Mouse (Mus musculus): ENCODE results near the gene Gm2a. TPM values are rescaled to one million over a fixed set of nuclear protein-coding genes. Genes with fewer than 3 reads are reported as not detected.

The Gm2a gene
- polyA plus RNA-seq, 1 experiment from 2014 or later, result 33.6 TPM

- ATAC-seq (ENCODE audit: low FRiP score, low TSS enrichment), result no peak
- WGBS, result 75% methylated on average over 1 of the region's 1 CpGs
Observed at GRCm38 (mm10) chr11:55146855-55147254, 48.9 kb downstream of the Gm2a start.

GRCm38 (mm10) chr11:55147423-55147822 lies 49.5 kb downstream of the Gm2a start:
- no peak overlapping the region for H3K4me2 ChIP-seq (replicated peaks; ENCODE audit: low read depth, low read length)
- H3K36me3 ChIP-seq (ENCODE audit: control insufficient read depth, insufficient read depth, low read length), result no peaks in the 10 kb centered on the region
- no peak for ATAC-seq (ENCODE audit: low FRiP score, low TSS enrichment)
- H3K4me3 ChIP-seq (ENCODE audit: low read length), result no peak overlapping the region
- no peaks in the 10 kb centered on the region for H3K27me3 ChIP-seq (ENCODE audit: control insufficient read depth, insufficient read depth, low read length)
- WGBS, result 60% methylated on average over 6 of the region's 6 CpGs
- H3K4me1 ChIP-seq (ENCODE audit: control insufficient read depth, insufficient read depth, low read length), result no peaks in the 10 kb centered on the region
- no peak overlapping the region for H3K27ac ChIP-seq (ENCODE audit: low read depth, low read length)
- 0 out of 2 replicates have a peak, but pooled peaks cover 3% of the 10 kb centered on the region for H3K9me3 ChIP-seq (ENCODE audit: control insufficient read depth, low read length)
- H3K9ac ChIP-seq (ENCODE audit: low read depth, low read length), result no peak overlapping the region

More at GRCm38 (mm10) chr11:55146855-55147254, 48.9 kb downstream of the Gm2a start:
- H3K4me3 ChIP-seq (ENCODE audit: low read length), result no peak overlapping the region
- 0 out of 2 replicates have a peak, but pooled peaks cover 3% of the 10 kb centered on the region for H3K9me3 ChIP-seq (ENCODE audit: control insufficient read depth, low read length)
- no peak overlapping the region for H3K9ac ChIP-seq (ENCODE audit: low read depth, low read length)
- no peaks in the 10 kb centered on the region for H3K36me3 ChIP-seq (ENCODE audit: control insufficient read depth, insufficient read depth, low read length)
- H3K4me1 ChIP-seq (ENCODE audit: control insufficient read depth, insufficient read depth, low read length), result no peaks in the 10 kb centered on the region
- H3K27ac ChIP-seq (ENCODE audit: low read depth, low read length), result no peak overlapping the region
- no peak overlapping the region for H3K4me2 ChIP-seq (replicated peaks; ENCODE audit: low read depth, low read length)
- no peaks in the 10 kb centered on the region for H3K27me3 ChIP-seq (ENCODE audit: control insufficient read depth, insufficient read depth, low read length)

- ATAC-seq (ENCODE audit: low FRiP score, low TSS enrichment), result no peak
- no peak overlapping the region for H3K9ac ChIP-seq (ENCODE audit: low read depth, low read length)
- no peak overlapping the region for H3K27ac ChIP-seq (ENCODE audit: low read depth, low read length)
- no peaks in the 10 kb centered on the region for H3K27me3 ChIP-seq (ENCODE audit: control insufficient read depth, insufficient read depth, low read length)
- H3K9me3 ChIP-seq (ENCODE audit: control insufficient read depth, low read length), result 0 out of 2 replicates have a peak, but pooled peaks cover 3% of the 10 kb centered on the region
- WGBS, result 78% methylated on average over 4 of the region's 4 CpGs
- no peak overlapping the region for H3K4me3 ChIP-seq (ENCODE audit: low read length)
- no peak overlapping the region for H3K4me2 ChIP-seq (replicated peaks; ENCODE audit: low read depth, low read length)
- H3K36me3 ChIP-seq (ENCODE audit: control insufficient read depth, insufficient read depth, low read length), result no peaks in the 10 kb centered on the region
- no peaks in the 10 kb centered on the region for H3K4me1 ChIP-seq (ENCODE audit: control insufficient read depth, insufficient read depth, low read length)
Observed at GRCm38 (mm10) chr11:55148461-55148860, 50.5 kb downstream of the Gm2a start.

GRCm38 (mm10) chr11:55151608-55152007 lies 53.7 kb downstream of the Gm2a start, which contains the start of gene Slc36a3:
TSS of gene Slc36a3 (minus strand) at chr11:55151708.
- Histone ChIP-seq H3K4me2 (replicated peaks; ENCODE audit: low read depth, low read length) (no peak within 1 kb of the TSS), H3K4me1 (ENCODE audit: control insufficient read depth, insufficient read depth, low read length) (no peaks in the 10 kb centered on the region), H3K27me3 (ENCODE audit: control insufficient read depth, insufficient read depth, low read length) (no peaks in the 10 kb centered on the region), H3K4me3 (ENCODE audit: low read length) (no peak within 1 kb of the TSS), H3K36me3 (ENCODE audit: control insufficient read depth, insufficient read depth, low read length) (no peaks in the 10 kb centered on the region), H3K27ac (ENCODE audit: low read depth, low read length) (no peak within 1 kb of the TSS), H3K9ac (ENCODE audit: low read depth, low read length) (no peak within 1 kb of the TSS), H3K9me3 (ENCODE audit: control insufficient read depth, low read length) (no peaks in the 10 kb centered on the region)
- no peak for ATAC-seq (ENCODE audit: low FRiP score, low TSS enrichment)
- WGBS, result 85% methylated on average over 3 of the region's 3 CpGs

GRCm38 (mm10) chr11:55154398-55155069 lies 56.6 kb downstream of the Gm2a start:
- Histone ChIP-seq H3K4me2 (replicated peaks; ENCODE audit: low read depth, low read length) (no peak overlapping the region), H3K9ac (ENCODE audit: low read depth, low read length) (no peak overlapping the region), H3K4me3 (ENCODE audit: low read length) (no peak overlapping the region), H3K36me3 (ENCODE audit: control insufficient read depth, insufficient read depth, low read length) (no peaks in the 10 kb centered on the region), H3K4me1 (ENCODE audit: control insufficient read depth, insufficient read depth, low read length) (no peaks in the 10 kb centered on the region), H3K27ac (ENCODE audit: low read depth, low read length) (no peak overlapping the region), H3K9me3 (ENCODE audit: control insufficient read depth, low read length) (no peaks in the 10 kb centered on the region), H3K27me3 (ENCODE audit: control insufficient read depth, insufficient read depth, low read length) (no peaks in the 10 kb centered on the region)
- no peak for ATAC-seq (ENCODE audit: low FRiP score, low TSS enrichment)
- WGBS, result 51% methylated on average over 3 of the region's 3 CpGs

- Histone ChIP-seq H3K9me3 (ENCODE audit: control insufficient read depth, low read length) (no peaks in the 10 kb centered on the region), H3K36me3 (ENCODE audit: control insufficient read depth, insufficient read depth, low read length) (no peaks in the 10 kb centered on the region), H3K27ac (ENCODE audit: low read depth, low read length) (no peak overlapping the region), H3K4me2 (replicated peaks; ENCODE audit: low read depth, low read length) (no peak overlapping the region), H3K9ac (ENCODE audit: low read depth, low read length) (no peak overlapping the region), H3K4me3 (ENCODE audit: low read length) (no peak overlapping the region), H3K27me3 (ENCODE audit: control insufficient read depth, insufficient read depth, low read length) (no peaks in the 10 kb centered on the region), H3K4me1 (ENCODE audit: control insufficient read depth, insufficient read depth, low read length) (no peaks in the 10 kb centered on the region)
- 0 out of 2 replicates have a peak, but pooled peaks have one; percentile 45 for ATAC-seq (ENCODE audit: low FRiP score, low TSS enrichment)
- 49% methylated on average over 6 of the region's 6 CpGs for WGBS
Observed at GRCm38 (mm10) chr11:55155070-55155421, 57.1 kb downstream of the Gm2a start.

GRCm38 (mm10) chr11:55158785-55159359 lies 61.0 kb downstream of the Gm2a start:
- peak; percentile 76 for ATAC-seq (ENCODE audit: low FRiP score, low TSS enrichment)
- 55% methylated on average over 13 of the region's 13 CpGs for WGBS

More at GRCm38 (mm10) chr11:55158785-55159359, 61.0 kb downstream of the Gm2a start:
- no peak overlapping the region for H3K27ac ChIP-seq (ENCODE audit: low read depth, low read length)
- no peaks in the 10 kb centered on the region for H3K9me3 ChIP-seq (ENCODE audit: control insufficient read depth, low read length)
- H3K4me2 ChIP-seq (replicated peaks; ENCODE audit: low read depth, low read length), result no peak overlapping the region
- no peaks in the 10 kb centered on the region for H3K27me3 ChIP-seq (ENCODE audit: control insufficient read depth, insufficient read depth, low read length)
- no peak overlapping the region for H3K4me3 ChIP-seq (ENCODE audit: low read length)
- H3K4me1 ChIP-seq (ENCODE audit: control insufficient read depth, insufficient read depth, low read length), result no peaks in the 10 kb centered on the region
- no peak overlapping the region for H3K9ac ChIP-seq (ENCODE audit: low read depth, low read length)
- no peaks in the 10 kb centered on the region for H3K36me3 ChIP-seq (ENCODE audit: control insufficient read depth, insufficient read depth, low read length)

Other genes starting within 250 kb of the Gm2a start
- 6.7 and 9.6 TPM in 2 replicates for gene Lyrm7, start 237.2 kb upstream of the Gm2a start, polyA plus RNA-seq (2014; fragmentation: Nextera tagmentation; extraction: Ambion mirVana)
- 720 and 912 TPM in 2 replicates for gene Hint1, start 231.7 kb upstream of the Gm2a start, polyA plus RNA-seq (2014; fragmentation: Nextera tagmentation; extraction: Ambion mirVana)
- gene Gpx3, start 195.7 kb upstream of the Gm2a start, polyA plus RNA-seq (2014; fragmentation: Nextera tagmentation; extraction: Ambion mirVana), result 83.0 and 101 TPM in 2 replicates
- 12.3 and 14.8 TPM in 2 replicates for gene Tnip1, start 135.2 kb upstream of the Gm2a start, polyA plus RNA-seq (2014; fragmentation: Nextera tagmentation; extraction: Ambion mirVana)
- 125 and 174 TPM in 2 replicates for gene Anxa6, start 64.7 kb upstream of the Gm2a start, polyA plus RNA-seq (2014; fragmentation: Nextera tagmentation; extraction: Ambion mirVana)
- gene Ccdc69, start 20.0 kb upstream of the Gm2a start, polyA plus RNA-seq (2014; fragmentation: Nextera tagmentation; extraction: Ambion mirVana), result 3.5 and 3.6 TPM in 2 replicates
- gene Slc36a3, start 53.6 kb downstream of the Gm2a start, polyA plus RNA-seq (2014; fragmentation: Nextera tagmentation; extraction: Ambion mirVana), result not detected in 2 replicates
- 0.63 and 0.80 TPM in 2 replicates for gene Slc36a2, start 87.0 kb downstream of the Gm2a start, polyA plus RNA-seq (2014; fragmentation: Nextera tagmentation; extraction: Ambion mirVana)
- gene Slc36a1, start 106.2 kb downstream of the Gm2a start, polyA plus RNA-seq (2014; fragmentation: Nextera tagmentation; extraction: Ambion mirVana), result 2.1 and 2.2 TPM in 2 replicates
- 0.04 and 0.16 TPM in 2 replicates for gene Fat2, start 238.4 kb downstream of the Gm2a start, polyA plus RNA-seq (2014; fragmentation: Nextera tagmentation; extraction: Ambion mirVana)